Mouse (Mus musculus): ENCODE data around the gene Clstn2.

Gene Clstn2

GRCm38 (mm10) chr9:97950378-97951006, 82.5 kb downstream of the Clstn2 start:
- no peak for DNase-seq

- no peak for DNase-seq
Measured at GRCm38 (mm10) chr9:97919326-97919725, 113.7 kb downstream of the Clstn2 start.

- DNase-seq = no peak
Measured at GRCm38 (mm10) chr9:97891415-97891814, 141.6 kb downstream of the Clstn2 start.

GRCm38 (mm10) chr9:97883336-97883735, 149.6 kb downstream of the Clstn2 start:
- DNase-seq = no peak

GRCm38 (mm10) chr9:97867013-97867700, 165.8 kb downstream of the Clstn2 start:
- no peak for DNase-seq

- DNase-seq = no peak
Measured at GRCm38 (mm10) chr9:97852859-97853258, 180.1 kb downstream of the Clstn2 start.

GRCm38 (mm10) chr9:97847873-97848838, 184.8 kb downstream of the Clstn2 start:
- no peak for DNase-seq

GRCm38 (mm10) chr9:97842054-97842453, 190.9 kb downstream of the Clstn2 start:
- DNase-seq = no peak

- DNase-seq = no peak
Measured at GRCm38 (mm10) chr9:97831216-97831615, 201.8 kb downstream of the Clstn2 start.

- DNase-seq = no peak
Measured at GRCm38 (mm10) chr9:97829919-97830318, 203.1 kb downstream of the Clstn2 start.

GRCm38 (mm10) chr9:97827689-97828088, 205.3 kb downstream of the Clstn2 start:
- DNase-seq = no peak

GRCm38 (mm10) chr9:97826077-97826947, 206.7 kb downstream of the Clstn2 start:
- no peak for DNase-seq

GRCm38 (mm10) chr9:97817116-97817515, 215.9 kb downstream of the Clstn2 start:
- no peak for DNase-seq

GRCm38 (mm10) chr9:97816143-97816805, 216.7 kb downstream of the Clstn2 start:
- no peak for DNase-seq

GRCm38 (mm10) chr9:97813157-97813556, 219.8 kb downstream of the Clstn2 start:
- DNase-seq = no peak

- no peak for DNase-seq
Measured at GRCm38 (mm10) chr9:97807031-97807430, 225.9 kb downstream of the Clstn2 start.

- no peak for DNase-seq
Measured at GRCm38 (mm10) chr9:97793661-97794060, 239.3 kb downstream of the Clstn2 start.

GRCm38 (mm10) chr9:97788151-97788670, 244.8 kb downstream of the Clstn2 start:
- DNase-seq = no peak

- DNase-seq = no peak
Measured at GRCm38 (mm10) chr9:97780032-97780616, 252.9 kb downstream of the Clstn2 start.

- DNase-seq = no peak
Measured at GRCm38 (mm10) chr9:97775770-97776169, 257.2 kb downstream of the Clstn2 start.

- DNase-seq = no peak
Measured at GRCm38 (mm10) chr9:97774991-97775390, 258.0 kb downstream of the Clstn2 start.

All from cerebellum, adult 8-10 months (tissue).